Mouse (Mus musculus) B cell, adult 2 months (primary cell): Measurements from ENCODE around the gene Bbs2.

ENCODE experiments used
- DNase-seq, 2 experiments: peaks; one replicate each; pipeline ENCODE4 v3.0.0; 2022

Gene Bbs2

DNA sequence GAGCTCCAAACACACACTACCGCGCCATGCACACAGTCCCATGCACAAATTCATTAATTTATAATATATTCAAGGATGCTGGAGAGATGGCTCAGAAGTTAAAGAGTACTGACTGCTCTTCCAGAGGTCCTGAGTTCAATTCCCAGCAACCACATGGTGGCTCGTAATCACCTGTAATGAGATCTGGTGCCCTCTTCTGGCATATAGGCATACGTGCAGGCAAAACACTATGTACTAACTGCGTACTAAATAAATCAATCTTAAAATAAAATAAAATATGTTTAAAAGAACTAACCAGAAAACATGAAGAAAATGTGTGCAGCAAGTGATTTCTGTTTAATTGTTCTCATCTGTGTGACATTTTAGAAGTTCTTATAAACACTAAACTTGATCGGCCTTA lies 4.4 kb downstream of the Bbs2 start:
- no peak for DNase-seq

DNA sequence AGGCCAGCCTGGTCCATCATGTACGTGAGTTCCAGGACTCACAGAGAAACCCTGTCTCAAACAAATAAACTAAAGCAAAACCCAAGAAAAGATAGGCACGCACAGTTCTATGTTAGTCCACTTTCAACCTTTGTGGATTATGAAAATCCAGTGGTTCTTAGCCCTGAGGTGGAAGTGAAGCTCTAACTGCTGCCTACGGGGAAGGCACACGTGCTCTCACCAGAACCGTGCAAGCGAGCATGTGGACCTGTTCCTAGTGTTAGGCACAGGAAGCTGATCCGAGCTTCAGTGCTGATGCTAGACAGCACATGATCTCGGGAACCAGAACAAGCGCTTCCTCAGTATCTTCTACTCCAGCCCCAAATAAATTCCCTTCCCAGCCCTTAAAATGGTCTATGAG lies 5.9 kb downstream of the Bbs2 start:
- no peak for DNase-seq

DNA sequence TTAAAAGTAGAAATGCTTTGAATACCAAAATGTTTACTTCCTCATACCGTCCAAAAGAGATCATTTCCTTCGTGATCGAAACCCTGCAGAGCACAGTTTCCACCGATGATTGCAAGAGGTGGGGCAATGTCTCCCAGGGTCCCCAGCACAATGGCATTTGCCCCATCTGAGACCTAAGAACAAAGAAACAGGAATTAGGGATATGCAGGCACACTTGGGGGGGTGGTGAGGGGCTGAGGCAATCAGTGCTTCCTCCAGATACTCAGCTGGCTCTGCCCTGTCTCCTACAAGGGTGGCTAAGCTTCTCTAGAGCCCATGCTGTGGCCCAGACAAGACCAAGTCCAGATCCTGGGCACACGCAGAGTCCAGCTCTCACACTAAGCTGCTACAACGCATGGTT lies 9.0 kb downstream of the Bbs2 start:
- no peak for DNase-seq

DNA sequence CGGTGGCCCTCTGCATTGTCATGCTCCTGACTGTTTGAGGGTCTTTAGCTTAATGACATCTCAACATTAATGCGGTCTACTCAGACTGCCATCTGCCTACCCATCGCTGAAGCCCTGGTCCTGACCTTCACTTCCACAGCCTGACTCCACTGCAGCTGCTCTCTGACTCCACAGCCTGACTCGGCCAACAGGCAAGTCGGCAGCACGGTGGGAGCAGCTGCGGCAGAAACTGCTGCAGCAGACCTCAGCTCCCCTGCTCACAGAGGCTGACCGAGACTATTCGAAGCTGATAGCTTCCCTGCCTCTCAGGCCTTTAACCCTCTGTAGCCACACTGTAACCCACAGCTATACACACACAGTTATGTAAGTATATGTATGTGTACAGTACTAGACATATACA lies 10.8 kb downstream of the Bbs2 start:
- DNase-seq: no peak

DNA sequence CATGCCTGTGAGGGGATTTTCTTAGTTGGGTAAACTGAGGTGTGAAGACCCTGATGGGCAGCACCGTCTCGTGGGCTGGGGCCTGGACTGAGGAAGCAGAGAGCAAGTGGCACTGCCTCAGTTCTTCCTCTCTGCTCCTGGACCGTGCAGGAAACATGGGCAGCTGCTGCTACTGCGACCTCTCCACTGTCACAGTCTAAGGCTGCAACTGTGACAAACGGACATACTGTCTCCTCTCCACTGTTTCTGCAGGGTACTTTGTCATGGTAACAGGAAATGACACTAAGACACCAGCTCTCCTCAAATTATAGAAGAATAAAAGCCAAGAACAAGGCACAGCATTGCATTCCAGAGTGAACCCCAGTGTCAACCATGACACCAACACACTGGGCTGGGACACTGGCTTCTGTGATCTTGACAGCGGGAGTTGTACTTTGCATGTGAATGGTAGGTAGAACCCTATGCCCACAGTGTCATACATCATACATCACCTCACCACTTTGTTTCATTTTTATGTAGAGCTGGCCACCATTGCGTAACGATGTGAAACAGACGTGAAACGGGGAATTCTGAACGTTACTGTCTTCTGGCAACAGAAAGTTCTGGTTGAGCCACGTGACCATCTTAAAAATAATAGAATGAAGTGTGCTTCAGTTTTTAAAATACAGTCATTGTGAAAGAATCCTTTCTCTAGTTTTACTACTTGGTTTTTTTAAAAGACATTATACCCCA lies 22.1 kb downstream of the Bbs2 start:
- no peak for DNase-seq

DNA sequence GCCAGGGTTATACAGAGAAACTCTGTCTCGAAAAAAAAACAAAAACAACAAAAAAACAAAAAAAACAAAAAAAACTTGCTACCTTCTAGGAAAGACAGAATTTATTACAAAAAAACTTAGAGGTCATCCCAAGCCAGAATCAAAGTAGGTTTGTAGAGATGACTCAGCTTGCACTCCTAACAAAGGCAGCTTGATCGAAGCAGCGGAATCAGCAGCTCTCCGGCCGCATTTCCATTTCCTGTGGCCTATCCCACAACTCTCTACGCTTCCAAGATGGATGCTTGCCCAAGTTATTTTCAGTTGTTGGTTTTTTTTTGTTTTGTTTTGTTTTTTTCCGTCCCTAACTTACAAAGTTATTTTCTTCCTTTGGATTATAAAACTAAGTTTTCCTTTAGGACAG lies 29.9 kb downstream of the Bbs2 start:
- DNase-seq: no peak

DNA sequence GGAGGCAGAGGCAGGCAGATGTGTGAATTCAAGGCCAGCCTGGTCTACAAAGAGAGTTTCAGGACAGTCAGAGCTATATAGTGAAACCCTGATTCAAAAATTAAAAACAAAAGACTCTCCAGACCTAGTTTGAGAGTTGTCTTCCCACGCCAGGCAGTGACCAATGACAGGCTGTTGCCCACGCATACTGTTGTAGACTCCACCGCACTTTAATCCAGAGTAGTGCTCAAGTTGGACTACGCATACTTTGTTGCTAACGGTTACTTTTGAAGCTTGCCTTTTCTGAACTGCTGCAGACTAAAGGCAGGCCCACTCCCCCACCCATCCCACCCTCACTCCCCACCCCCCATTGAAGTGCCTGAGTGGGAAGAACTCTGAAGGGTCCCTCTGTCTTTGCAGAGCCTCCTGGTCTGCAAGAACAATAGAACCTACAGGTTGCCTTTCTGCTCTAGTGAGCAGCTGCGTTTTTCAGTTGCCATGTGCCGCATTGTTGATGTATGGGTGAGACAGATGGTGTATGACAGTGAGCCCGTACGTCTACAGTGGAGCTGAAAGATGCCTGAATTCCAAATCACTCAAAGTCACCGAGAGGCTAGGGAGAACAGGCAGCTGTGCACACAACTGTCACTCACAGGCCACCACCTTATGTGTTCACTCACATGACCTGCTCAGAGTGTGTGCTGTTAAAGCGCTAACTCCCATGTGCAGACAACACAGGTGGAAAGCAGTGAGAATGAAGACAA lies 32.4 kb downstream of the Bbs2 start:
- DNase-seq: no peak

DNA sequence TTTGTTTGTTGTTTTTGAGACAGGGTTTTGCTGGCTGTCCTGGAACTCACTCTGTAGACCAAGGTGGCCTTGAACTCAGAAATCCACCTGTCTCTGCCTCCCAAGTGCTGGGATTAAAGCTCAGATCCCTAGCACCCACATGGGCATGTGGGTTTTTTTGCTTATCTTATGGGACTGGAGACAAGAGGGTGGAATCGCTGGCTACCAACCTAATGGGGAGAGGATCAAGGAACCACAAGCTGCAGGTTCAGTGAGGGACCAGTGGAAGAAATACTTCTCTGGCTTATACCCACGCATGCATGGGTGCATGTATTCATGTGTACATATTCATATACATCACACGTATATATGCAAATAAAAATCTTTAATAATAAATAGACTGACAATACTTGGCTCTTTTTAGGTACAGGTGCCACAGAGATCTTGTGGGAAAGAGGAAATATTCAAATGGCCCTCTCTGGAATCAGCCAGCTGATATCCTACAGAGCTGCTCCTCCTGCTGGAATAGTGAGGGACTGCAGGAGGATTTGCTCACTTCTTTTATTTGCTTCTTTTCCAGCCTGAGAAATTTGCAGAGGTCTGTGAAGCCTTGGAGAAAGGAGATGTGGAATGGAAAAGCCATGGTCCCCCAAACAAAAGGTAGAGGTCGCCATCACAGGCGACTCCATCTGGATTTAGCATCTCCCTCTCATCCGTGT lies 41.4 kb downstream of the Bbs2 start:
- peak; percentile 52 to 53 for DNase-seq

DNA sequence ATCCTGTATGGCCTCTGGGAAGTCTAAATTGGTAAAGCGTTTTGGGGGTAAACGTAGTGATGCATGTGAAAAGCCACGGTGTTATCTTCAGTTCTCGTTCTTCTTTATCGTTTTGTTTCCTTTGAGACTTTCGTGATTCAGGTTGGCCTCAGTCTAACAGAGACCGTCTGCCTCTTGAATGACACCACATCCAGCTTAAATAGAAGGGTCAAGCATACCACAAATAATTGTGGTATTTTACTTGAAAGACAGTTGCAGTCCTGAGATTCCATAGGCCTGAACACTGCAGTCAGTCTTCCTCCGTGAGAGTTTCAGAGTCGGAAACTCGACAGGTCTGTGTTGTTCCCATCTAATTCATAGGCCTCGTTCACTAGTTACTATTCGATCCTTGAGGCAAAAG lies 46.0 kb downstream of the Bbs2 start:
- DNase-seq: no peak

DNA sequence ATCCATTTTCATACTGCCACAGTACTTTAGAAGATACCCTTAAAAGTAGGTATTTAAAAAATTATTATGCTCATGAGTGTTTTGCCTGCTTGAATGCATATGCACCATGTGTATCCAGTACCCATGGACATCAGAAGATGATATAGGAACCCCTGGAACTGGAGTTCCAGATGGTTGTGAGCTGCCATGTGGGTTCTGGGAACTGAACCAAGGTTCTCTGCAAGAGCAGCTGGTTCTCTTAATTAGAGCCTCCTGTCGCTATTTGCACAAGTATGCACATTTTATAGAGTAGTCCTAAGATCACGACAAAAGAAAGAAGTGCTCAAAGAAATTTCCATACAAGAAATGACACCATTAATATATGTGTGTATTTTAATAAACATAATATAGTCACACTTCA lies 50.9 kb downstream of the Bbs2 start:
- no peak for DNase-seq

DNA sequence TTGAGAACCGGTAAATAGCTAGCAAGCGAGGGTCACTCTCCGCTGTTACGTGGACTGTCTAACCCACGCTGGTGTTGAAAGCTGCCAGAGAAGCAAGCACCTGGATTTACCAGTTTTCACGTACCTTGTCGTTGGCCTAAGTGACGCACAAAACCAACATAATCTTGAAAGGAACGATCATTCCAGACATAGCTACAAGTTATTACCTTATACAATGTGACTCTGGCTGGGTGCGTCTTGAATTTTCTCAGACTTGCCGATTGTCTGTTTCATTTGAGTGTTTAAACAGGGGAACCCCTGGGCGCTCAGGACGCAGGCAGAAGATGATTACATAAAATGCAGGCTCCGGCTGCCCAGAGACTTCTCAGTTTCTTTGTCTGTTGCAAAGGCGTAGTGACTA lies 60.9 kb downstream of the Bbs2 start:
- DNase-seq: no peak

DNA sequence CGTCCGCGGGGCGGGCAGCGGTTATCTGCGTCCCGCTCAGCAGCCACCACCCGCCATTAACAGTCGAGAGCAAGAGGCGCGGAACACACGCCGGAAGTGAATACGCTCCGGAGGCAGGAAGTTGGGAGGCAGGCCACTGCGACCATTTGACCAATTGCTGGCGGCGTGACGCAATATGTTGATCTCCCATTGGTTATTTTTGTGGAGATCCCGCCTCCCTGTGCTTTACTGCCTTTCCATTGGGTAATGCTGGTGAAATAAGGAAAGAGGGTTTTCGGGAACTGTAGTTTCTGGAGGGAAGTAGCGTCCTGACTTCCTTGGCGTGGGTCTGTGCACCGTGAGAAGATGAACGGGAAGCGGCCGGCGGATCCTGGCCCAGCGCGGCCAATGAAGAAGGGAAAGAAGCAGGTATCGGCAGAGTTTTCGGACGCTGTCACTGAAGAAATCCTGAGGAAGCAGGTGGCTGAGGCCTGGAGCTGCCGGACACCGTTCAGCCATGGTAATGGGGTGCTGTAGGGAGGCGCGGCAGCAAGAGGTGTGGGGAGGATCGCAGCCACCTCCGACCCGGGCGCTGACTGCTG lies 61.7 kb downstream of the Bbs2 start, which contains the start of the genes Nudt21 and Ogfod1:
Nudt21 (minus strand) TSS at position 88 of the 581 bp plus-strand sequence.
Ogfod1 (plus strand) TSS at position 255 of the 581 bp plus-strand sequence.
- peak; percentile 90 to 93 for DNase-seq

DNA sequence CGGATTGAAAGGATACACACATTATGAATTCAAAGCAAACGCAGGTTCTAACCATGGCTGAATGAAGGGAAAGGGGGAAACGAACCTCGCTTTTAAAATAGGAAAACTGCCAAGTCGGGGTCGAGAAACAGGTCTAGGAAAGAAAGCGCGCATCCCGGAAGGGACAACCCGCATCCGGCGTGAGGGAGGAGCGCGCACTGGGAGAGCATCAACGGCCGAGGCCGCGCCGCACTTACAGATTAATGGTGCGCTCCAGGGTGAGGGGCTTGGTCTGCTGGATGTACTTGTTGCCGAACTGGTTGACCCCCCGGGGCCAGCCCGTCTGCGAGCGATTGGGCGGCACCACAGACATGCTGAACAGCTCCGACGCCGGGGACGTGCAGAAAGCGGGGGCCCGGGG lies 62.2 kb downstream of the Bbs2 start:
- peak; percentile 49 to 60 for DNase-seq

DNA sequence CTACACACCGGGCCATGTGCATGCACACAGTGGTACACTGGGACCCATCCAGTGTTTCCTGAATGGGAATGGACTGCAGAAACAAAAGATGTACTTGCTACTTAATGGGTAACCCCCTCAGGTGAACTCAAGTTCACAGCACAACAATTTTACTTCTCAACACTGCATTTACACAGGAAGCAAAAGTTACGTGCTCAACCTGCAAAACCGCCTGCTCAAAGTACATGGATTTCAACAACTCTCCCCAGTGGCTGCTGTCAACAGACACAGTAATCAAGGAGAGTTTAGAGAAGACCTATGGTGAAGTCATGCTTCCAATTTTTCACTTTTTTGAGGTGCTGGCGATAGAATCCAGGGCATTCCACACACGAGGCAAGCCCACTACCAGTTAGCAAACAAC lies 63.5 kb downstream of the Bbs2 start:
- DNase-seq: no peak

DNA sequence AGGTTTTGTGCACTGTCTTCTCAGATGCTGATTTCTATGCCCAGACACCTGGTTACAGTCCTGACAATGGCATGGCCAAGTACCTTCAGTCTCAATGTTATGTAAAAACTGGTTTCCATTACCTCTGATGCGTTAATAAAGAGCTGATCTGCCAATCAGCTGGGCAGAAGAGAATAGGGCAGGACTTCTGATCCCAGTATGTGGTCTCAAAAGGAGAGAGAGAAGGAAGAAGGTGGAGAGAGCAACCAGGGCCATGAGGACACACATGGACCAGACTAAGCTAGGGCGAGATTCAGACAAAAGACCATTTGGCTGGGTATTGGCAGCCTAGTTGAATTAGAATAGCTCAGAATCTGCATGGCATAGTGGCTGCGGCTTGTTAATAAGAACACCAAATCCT lies 65.1 kb downstream of the Bbs2 start:
- no peak for DNase-seq

DNA sequence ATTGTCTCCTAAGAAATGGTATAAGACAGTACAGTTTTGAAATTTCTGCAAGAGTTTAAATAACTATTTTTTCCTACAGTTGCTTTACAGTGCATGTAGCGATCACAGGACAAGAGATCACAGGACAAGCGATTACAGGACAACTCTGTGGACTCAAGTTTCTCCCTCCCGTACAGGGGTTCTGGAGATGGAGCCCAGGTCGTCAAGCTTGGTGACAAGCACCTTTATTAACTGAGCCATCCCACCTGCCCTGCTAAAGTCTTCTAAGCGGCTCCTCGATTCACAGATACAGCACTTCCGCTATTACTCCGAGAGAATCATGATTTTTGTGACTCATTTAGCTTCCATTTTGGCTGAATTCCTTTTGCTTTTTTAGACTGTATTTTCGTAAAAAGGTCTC lies 69.0 kb downstream of the Bbs2 start:
- DNase-seq: no peak

DNA sequence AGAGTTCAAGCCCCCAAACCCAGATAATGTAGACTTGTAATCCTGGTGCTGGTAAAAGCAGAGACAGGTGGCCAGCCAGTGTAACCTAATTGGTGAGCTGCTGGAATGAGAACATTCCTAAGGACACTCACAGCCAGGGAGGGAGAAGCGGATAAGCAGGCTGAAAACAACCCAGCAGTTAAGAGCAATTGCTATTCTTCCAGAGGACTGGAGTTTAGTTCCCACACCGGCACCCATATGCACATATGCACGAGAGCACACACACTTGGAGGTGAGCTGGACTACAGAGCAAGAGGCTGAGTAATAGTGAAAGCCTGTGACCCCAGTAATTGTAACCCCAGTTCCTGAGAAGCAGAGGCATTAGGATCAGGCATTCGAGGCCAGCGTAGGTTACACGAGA lies 74.8 kb downstream of the Bbs2 start:
- no peak for DNase-seq
